Mouse (Mus musculus): ENCODE data around the gene Gm49380.
A peak's percentile ranks its signal among the peaks of the same experiment; 100 is the strongest.
"Not testable (repeated sequence)": the region's sequence is repeated elsewhere in the genome, so short reads cannot be mapped to it uniquely, and the experiment has no call there.

Gene Gm49380

GRCm38 (mm10) chr9:44124317-44124716 lies 11.0 kb upstream of the Gm49380 start:
- DNase-seq, result no peak

GRCm38 (mm10) chr9:44119948-44120465 lies 6.7 kb upstream of the Gm49380 start:
- no peak for DNase-seq

GRCm38 (mm10) chr9:44119011-44119410 lies 5.7 kb upstream of the Gm49380 start:
- DNase-seq, result peak in 1 of 2 experiments; percentile 48

GRCm38 (mm10) chr9:44116182-44116581 lies 2.9 kb upstream of the Gm49380 start:
- no peak for DNase-seq

- no peak for DNase-seq
Measured at GRCm38 (mm10) chr9:44115599-44115998, 2.3 kb upstream of the Gm49380 start.

- peak in 1 of 2 experiments; percentile 51 for DNase-seq
Measured at GRCm38 (mm10) chr9:44114453-44114852, 1.2 kb upstream of the Gm49380 start.

- not testable (repeated sequence) for DNase-seq
Measured at GRCm38 (mm10) chr9:44111909-44112308, 1.4 kb downstream of the Gm49380 start.

GRCm38 (mm10) chr9:44109360-44110095 lies 3.8 kb downstream of the Gm49380 start:
- peak in 1 of 2 experiments; percentile 82 for DNase-seq

- DNase-seq, result no peak
Measured at GRCm38 (mm10) chr9:44108269-44109055, 4.8 kb downstream of the Gm49380 start.

- DNase-seq, result no peak
Measured at GRCm38 (mm10) chr9:44107557-44108179, 5.6 kb downstream of the Gm49380 start.

GRCm38 (mm10) chr9:44107110-44107509 lies 6.2 kb downstream of the Gm49380 start, which contains the start of gene C1qtnf5:
Gene C1qtnf5 (plus strand): TSS chr9:44107245.
- peak; percentile 71 to 81 for DNase-seq

GRCm38 (mm10) chr9:44106596-44106995 lies 6.7 kb downstream of the Gm49380 start:
- DNase-seq, result no peak

- no peak for DNase-seq
Measured at GRCm38 (mm10) chr9:44106182-44106581, 7.1 kb downstream of the Gm49380 start.

- DNase-seq, result no peak
Measured at GRCm38 (mm10) chr9:44105781-44106180, 7.5 kb downstream of the Gm49380 start.

GRCm38 (mm10) chr9:44104881-44105280 lies 8.4 kb downstream of the Gm49380 start:
- DNase-seq, result no peak

GRCm38 (mm10) chr9:44101490-44101889 lies 11.8 kb downstream of the Gm49380 start, which contains the start of gene Mfrp:
Gene Mfrp (plus strand): TSS chr9:44101729.
- no peak for DNase-seq

- peak in 1 of 2 experiments; percentile 59 for DNase-seq
Measured at GRCm38 (mm10) chr9:44096536-44096935, 16.8 kb downstream of the Gm49380 start.

- DNase-seq, result no peak
Measured at GRCm38 (mm10) chr9:44095781-44096180, 17.5 kb downstream of the Gm49380 start.

GRCm38 (mm10) chr9:44094737-44095136 lies 18.6 kb downstream of the Gm49380 start:
- DNase-seq, result no peak

- DNase-seq, result peak; percentile 82
Measured at GRCm38 (mm10) chr9:44093612-44094503, 19.4 kb downstream of the Gm49380 start.

- no peak for DNase-seq
Measured at GRCm38 (mm10) chr9:44088877-44089608, 24.3 kb downstream of the Gm49380 start.

Data from kidney, adult 8-10 months (tissue).